Mouse (Mus musculus): ENCODE measurements around the gene Gm10447. TPM values are rescaled to one million over a fixed set of nuclear protein-coding genes. Genes with fewer than 3 reads are reported as not detected.
A peak's percentile ranks its signal among the peaks of the same experiment; 100 is the strongest.

The Gm10447 gene
- polyA plus RNA-seq, 1 experiment from 2014 or later, result 0.23 TPM

DNA sequence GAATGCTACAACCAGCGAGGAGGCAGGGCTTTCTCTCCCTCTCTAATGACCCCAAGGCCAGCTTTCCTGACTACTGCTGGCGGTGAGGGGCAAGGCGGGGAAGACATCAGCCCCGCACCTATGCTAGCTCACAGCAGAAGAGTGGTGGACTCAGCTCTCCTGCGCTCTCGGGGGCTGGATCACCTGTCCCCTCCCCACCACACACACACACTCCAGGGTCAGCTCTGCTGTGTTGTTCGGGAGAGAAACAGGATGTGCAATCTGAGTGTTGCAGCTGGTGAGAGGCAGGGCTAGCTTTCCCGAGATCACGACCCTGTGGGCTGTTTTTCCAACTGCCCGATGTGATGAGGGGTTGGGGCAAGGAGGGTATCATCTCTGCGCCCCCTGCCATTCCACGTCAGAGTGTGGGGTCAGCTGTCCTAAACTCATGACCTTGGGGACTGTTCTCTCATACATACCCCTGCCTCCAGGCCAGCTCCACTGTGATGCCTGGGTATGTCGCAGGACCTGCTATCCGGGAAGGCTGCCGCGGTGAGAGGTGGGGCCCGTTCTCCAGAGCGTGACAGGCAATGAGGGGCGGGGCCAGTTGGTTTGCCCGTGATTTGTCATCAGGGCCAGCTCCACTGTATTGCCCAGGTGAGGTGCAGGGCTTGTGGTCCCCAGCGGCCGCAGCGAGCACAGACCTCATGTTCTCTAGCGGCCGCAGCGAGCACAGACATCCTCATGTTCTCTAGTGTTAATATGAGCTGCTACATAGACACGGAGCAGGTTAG is 30.1 kb upstream of the Gm10447 start:
- Histone ChIP-seq H3K27ac (ENCODE audit: low read depth, low read length) (no peak overlapping the region), H3K9ac (ENCODE audit: low read depth, low read length) (0 out of 2 replicates have a peak overlapping the region, but pooled peaks have one; percentile 11), H3K27me3 (replicated peaks; ENCODE audit: control insufficient read depth, insufficient read depth, low read length) (no peaks in the 10 kb centered on the region), H3K9me3 (ENCODE audit: control insufficient read depth) (no peaks in the 10 kb centered on the region), H3K36me3 (ENCODE audit: control insufficient read depth, insufficient read depth) (no peaks in the 10 kb centered on the region), H3K4me3 (ENCODE audit: low read depth, low read length) (peak overlapping the region; percentile 26), H3K4me2 (replicated peaks; ENCODE audit: low read depth) (peak overlapping the region; percentile 59), H3K4me1 (replicated peaks; ENCODE audit: control insufficient read depth, insufficient read depth, low read length) (no peaks in the 10 kb centered on the region)
- WGBS, result 12% methylated on average over 27 of the region's 27 CpGs
- ATAC-seq, result peak; percentile 50
- TF ChIP-seq CTCF (IDR thresholded peaks at IDR 0.05; ENCODE audit: low read depth), result peak; percentile 24

DNA sequence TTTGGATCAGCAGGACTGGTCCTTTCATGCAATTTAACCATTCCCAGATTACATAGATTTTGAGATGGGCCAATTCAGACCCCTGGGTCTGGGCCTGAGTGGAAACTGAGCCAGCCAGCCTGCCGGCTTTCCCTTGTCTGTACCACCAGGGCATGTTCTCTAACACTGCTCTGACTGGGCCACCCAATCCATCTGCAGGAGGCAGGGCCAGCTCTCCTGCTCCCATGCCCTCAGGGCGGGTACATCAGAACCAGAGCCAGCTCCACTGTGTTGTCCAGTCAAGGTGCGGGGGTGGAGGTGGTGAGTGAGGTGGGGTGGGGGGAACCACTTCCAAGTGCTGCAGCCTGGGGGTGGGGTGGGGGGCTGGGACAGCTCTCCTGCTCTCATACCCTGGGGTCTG is 29.4 kb upstream of the Gm10447 start:
- WGBS, result 77% methylated on average over 3 of the region's 3 CpGs
- TF ChIP-seq CTCF (IDR thresholded peaks at IDR 0.05; ENCODE audit: low read depth), result no peak
- Histone ChIP-seq H3K4me1 (replicated peaks; ENCODE audit: control insufficient read depth, insufficient read depth, low read length) (no peaks in the 10 kb centered on the region), H3K9me3 (ENCODE audit: control insufficient read depth) (no peaks in the 10 kb centered on the region), H3K9ac (ENCODE audit: low read depth, low read length) (no peak overlapping the region), H3K4me3 (ENCODE audit: low read depth, low read length) (no peak overlapping the region), H3K4me2 (replicated peaks; ENCODE audit: low read depth) (no peak overlapping the region), H3K27ac (ENCODE audit: low read depth, low read length) (no peak overlapping the region), H3K27me3 (replicated peaks; ENCODE audit: control insufficient read depth, insufficient read depth, low read length) (no peaks in the 10 kb centered on the region), H3K36me3 (ENCODE audit: control insufficient read depth, insufficient read depth) (no peaks in the 10 kb centered on the region)
- no peak for ATAC-seq

DNA sequence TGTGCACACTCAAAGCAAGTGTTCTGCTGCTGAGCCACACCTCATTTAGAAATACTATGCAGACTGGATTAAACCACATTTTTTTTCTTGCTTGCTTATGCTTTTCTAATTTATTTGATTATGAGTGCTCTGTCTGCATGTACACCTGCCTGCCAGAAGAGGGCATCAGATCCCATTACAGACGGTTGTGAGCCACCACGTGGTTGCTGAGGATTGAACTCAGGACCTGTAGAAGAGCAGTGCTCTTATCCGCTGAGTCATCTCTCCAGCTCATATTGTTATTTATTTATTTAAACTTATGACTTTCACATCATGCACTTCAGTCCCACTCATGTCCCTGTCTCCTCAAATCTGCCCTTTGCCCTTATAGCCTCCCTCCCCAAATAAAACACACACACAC is 28.8 kb upstream of the Gm10447 start:
- Histone ChIP-seq H3K27me3 (replicated peaks; ENCODE audit: control insufficient read depth, insufficient read depth, low read length) (no peaks in the 10 kb centered on the region), H3K9ac (ENCODE audit: low read depth, low read length) (no peak overlapping the region), H3K4me1 (replicated peaks; ENCODE audit: control insufficient read depth, insufficient read depth, low read length) (no peaks in the 10 kb centered on the region), H3K27ac (ENCODE audit: low read depth, low read length) (no peak overlapping the region), H3K36me3 (ENCODE audit: control insufficient read depth, insufficient read depth) (no peaks in the 10 kb centered on the region), H3K4me3 (ENCODE audit: low read depth, low read length) (no peak overlapping the region), H3K9me3 (ENCODE audit: control insufficient read depth) (no peaks in the 10 kb centered on the region), H3K4me2 (replicated peaks; ENCODE audit: low read depth) (no peak overlapping the region)
- 45% methylated on average over 3 of the region's 3 CpGs for WGBS
- TF ChIP-seq CTCF (IDR thresholded peaks at IDR 0.05; ENCODE audit: low read depth), result peak; percentile 60
- no peak for ATAC-seq

DNA sequence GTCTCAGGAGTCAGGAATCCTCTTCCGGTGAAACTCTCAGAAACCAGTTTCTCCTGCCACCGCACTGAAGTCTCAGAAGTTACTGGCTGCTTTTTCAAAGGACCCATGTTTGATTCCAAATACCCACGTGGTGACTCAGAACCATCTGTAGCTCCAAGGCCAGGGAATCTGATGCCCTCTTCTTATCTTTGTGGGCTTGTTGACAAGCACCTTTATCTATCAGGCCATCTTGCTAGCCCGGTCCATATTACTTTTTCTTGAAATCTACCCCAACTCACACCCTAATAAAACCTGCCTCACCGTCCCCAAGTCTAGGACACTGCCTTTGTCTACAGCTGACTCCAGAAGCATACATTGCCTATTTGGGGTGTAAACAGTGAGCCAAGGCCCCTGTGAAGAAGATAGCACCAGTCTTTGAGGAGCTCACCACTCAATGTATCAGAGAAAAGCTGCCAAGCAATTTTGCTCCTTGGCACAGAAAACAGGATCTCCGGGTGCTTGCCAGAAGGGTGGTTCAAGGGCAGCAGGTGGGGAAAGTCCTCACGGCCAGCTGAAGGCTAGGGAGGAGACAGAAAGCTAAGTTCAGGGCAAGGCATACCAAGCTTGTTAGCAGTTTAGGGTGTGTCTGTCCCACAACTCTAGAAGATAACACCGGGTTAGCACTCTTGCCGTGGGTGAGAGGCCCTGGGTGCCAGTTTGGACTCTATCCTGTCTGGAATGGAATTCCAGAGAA is 26.4 kb upstream of the Gm10447 start:
- Histone ChIP-seq H3K36me3 (ENCODE audit: control insufficient read depth, insufficient read depth) (no peaks in the 10 kb centered on the region), H3K9me3 (ENCODE audit: control insufficient read depth) (no peaks in the 10 kb centered on the region), H3K9ac (ENCODE audit: low read depth, low read length) (no peak overlapping the region), H3K4me3 (ENCODE audit: low read depth, low read length) (no peak overlapping the region), H3K27me3 (replicated peaks; ENCODE audit: control insufficient read depth, insufficient read depth, low read length) (peaks cover 20% of the 10 kb centered on the region), H3K27ac (ENCODE audit: low read depth, low read length) (peak overlapping the region; percentile 28; the same call in 1 of the 2 replicates), H3K4me1 (replicated peaks; ENCODE audit: control insufficient read depth, insufficient read depth, low read length) (no peaks in the 10 kb centered on the region), H3K4me2 (replicated peaks; ENCODE audit: low read depth) (no peak overlapping the region; the same call in 1 of the 2 replicates)
- peak; percentile 71 for ATAC-seq
- 45% methylated on average over 9 of the region's 9 CpGs for WGBS
- no peak for TF ChIP-seq CTCF (IDR thresholded peaks at IDR 0.05; ENCODE audit: low read depth)

DNA sequence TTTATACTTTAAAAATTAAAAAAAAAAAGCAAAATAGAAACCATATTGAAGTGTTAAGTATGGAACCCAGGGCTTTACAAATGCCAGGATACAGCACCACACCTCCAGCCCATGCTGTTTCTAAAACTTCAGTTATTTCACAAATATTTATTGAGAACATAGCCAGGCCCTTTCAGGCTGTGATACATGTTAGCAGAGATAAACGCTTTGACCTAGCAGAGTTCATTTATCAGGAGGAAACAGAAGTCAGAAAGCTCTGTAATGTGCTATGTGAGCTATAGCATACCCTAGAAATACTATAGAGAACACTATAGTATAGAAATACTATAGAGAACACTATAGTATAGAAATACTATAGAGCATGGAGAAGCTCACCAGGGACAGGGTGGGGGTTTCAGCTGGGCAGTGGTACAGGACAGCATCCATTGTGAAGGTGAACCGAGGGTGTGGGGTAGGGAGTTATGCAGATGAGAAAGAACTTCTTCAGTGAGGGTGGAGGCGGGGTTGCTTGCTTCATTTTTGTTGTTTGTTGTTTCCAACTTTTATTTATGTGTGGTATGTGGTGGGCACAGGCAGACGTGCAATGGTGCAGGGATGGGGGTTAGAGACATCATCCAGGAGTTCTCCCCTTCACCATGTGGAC is 24.3 kb upstream of the Gm10447 start:
- no peak for ATAC-seq
- Histone ChIP-seq H3K4me2 (replicated peaks; ENCODE audit: low read depth) (no peak overlapping the region), H3K27me3 (replicated peaks; ENCODE audit: control insufficient read depth, insufficient read depth, low read length) (peaks cover 38% of the 10 kb centered on the region), H3K9ac (ENCODE audit: low read depth, low read length) (no peak overlapping the region), H3K4me1 (replicated peaks; ENCODE audit: control insufficient read depth, insufficient read depth, low read length) (no peaks in the 10 kb centered on the region), H3K9me3 (ENCODE audit: control insufficient read depth) (no peaks in the 10 kb centered on the region), H3K27ac (ENCODE audit: low read depth, low read length) (no peak overlapping the region), H3K4me3 (ENCODE audit: low read depth, low read length) (no peak overlapping the region), H3K36me3 (ENCODE audit: control insufficient read depth, insufficient read depth) (no peaks in the 10 kb centered on the region)
- WGBS, result 75% methylated on average over 4 of the region's 4 CpGs
- no peak for TF ChIP-seq CTCF (IDR thresholded peaks at IDR 0.05; ENCODE audit: low read depth)

DNA sequence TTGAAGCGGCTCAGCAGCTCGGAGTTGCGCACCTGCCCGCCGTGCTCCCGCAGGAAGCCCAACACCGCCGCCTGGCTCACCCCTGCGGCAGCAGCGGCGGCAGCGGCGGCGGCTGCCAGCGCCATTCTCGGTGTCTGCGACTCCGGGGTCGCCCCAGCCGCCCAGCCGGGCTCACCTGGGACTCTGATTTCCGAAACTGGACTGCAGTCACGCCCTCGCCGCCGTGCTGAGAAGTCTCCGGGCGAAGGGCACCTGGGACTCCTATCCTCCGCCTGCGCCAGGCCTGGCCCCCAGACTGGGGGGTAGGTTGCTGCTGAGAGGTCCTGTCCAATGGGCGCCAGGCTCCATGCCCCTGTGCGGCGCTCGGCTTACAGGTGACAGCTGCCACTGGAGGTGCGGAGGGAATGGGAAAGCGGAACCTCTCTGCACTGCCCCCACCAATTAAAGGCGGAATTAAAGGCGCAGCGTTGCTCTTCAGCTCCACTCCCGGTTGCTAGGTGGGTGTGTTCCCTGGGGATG is 22.9 kb upstream of the Gm10447 start, which contains the start of the genes Gm9945 and Sowaha:
Gm9945 (plus strand) TSS at position 384 of the 519 bp plus-strand sequence.
Sowaha (minus strand) TSS at position 492 of the 519 bp plus-strand sequence.
- H3K27me3 ChIP-seq (replicated peaks; ENCODE audit: control insufficient read depth, insufficient read depth, low read length), result peaks cover 51% of the 10 kb centered on the region
- 2% methylated on average over 40 of the region's 40 CpGs for WGBS
- peak within 1 kb of the TSS; percentile 66 for H3K4me2 ChIP-seq (replicated peaks; ENCODE audit: low read depth)
- peak within 1 kb of the TSS; percentile 53 for H3K4me3 ChIP-seq (ENCODE audit: low read depth, low read length)
- H3K9ac ChIP-seq (ENCODE audit: low read depth, low read length), result peak within 1 kb of the TSS; percentile 40; the same call in 1 of the 2 replicates
- ATAC-seq, result peak; percentile 81
- peak; percentile 29 for TF ChIP-seq CTCF (IDR thresholded peaks at IDR 0.05; ENCODE audit: low read depth)
- no peaks in the 10 kb centered on the region for H3K4me1 ChIP-seq (replicated peaks; ENCODE audit: control insufficient read depth, insufficient read depth, low read length)
- no peak within 1 kb of the TSS for H3K27ac ChIP-seq (ENCODE audit: low read depth, low read length)
- no peaks in the 10 kb centered on the region for H3K36me3 ChIP-seq (ENCODE audit: control insufficient read depth, insufficient read depth)
- no peaks in the 10 kb centered on the region for H3K9me3 ChIP-seq (ENCODE audit: control insufficient read depth)
